Mouse (Mus musculus): ENCODE results near the gene Kdm2b.

DNA sequence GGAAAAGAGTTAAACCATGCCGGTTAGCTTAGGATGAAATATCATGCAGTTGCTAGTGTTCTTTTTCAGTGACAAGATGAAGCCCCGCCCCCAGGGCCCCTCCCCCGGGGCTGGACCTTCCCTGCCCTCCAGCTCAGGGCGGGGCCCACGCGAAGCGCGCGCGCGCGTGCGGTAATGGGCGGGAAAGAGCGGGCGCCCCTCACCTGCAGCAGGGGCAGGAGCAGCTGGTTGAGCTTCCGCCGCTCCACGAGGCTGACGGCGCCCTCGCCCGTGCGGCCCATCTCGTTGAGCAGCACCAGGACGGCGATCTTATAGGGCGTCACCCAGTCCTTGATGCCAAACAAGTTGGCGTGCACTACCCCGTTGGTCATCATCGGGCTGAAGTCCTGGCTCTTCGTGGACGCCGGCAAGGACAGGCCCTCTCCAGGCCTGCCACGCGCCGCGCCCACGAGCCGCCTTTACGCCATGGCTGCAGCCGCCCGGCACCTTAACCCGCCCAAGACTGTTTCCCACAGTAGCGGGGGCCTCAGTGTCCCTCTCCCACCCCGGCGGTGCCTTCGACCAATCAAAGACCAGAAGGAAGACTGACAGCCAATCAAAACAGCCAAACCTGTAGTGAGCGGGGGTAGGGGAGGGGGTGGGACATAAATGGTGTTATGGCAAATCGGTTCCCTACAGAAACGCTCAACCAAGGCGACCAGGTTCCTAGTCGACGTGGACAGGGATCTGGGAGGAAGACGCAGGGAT, 168.7 kb downstream of the Kdm2b start, which contains the start of gene Anapc5:
- no peak for TF ChIP-seq CTCF (IDR thresholded peaks at IDR 0.05; ENCODE audit: extremely low read depth, insufficient read depth, insufficient read length, insufficient replicate concordance)
- TF ChIP-seq POLR2A (IDR thresholded peaks at IDR 0.05; ENCODE audit: low read depth, low read length) = peak; percentile 81

All from spleen, adult 2 months (tissue).